Mouse (Mus musculus) layer of hippocampus, adult 2 months (tissue): ENCODE measurements at regions not wholly inside any gene's neighbourhood (a gene's known extent, or its start where the extent isn't known, plus 50 kb on each side); places are given as distances from the start of the nearest gene placed in this dataset.

Experiments used
- DNase-seq, 2 experiments: peaks; one replicate each; pipeline ENCODE4 v3.0.0; 2022; ENCODE audit warnings: low spot score in 2 of 2
- H3K27ac ChIP-seq: fragments of 200-600 bp; 2 replicates; pipeline ENCODE4 v1.8.1; 2022
- H3K4me3 ChIP-seq: fragments of 200-600 bp; 2 replicates; pipeline ENCODE4 v1.8.1; 2022; ENCODE audit warnings: mild to moderate bottlenecking
- CTCF ChIP-seq: fragments of 200-600 bp; conservative IDR thresholded peaks from 2 replicates; pipeline ENCODE4 v1.8.1; 2022; ENCODE audit warnings: antibody characterized with exemption, mild to moderate bottlenecking, moderate library complexity

GRCm38 (mm10) chr11:44179711-44180110, 220.2 kb upstream of the Il12b start:
- DNase-seq: no peak
- no peak overlapping the region for H3K4me3 ChIP-seq
- H3K27ac ChIP-seq: no peak overlapping the region
- no peak for TF ChIP-seq CTCF

GRCm38 (mm10) chr11:44183823-44184222, 216.0 kb upstream of the Il12b start:
- Histone ChIP-seq H3K4me3 (no peak overlapping the region), H3K27ac (no peak overlapping the region)
- no peak for DNase-seq
- no peak for TF ChIP-seq CTCF

GRCm38 (mm10) chr11:44185218-44185890, 214.5 kb upstream of the Il12b start:
- H3K4me3 ChIP-seq: no peak overlapping the region
- DNase-seq: peak in 1 of 2 experiments; percentile 10
- TF ChIP-seq CTCF: no peak
- H3K27ac ChIP-seq: no peak overlapping the region

- TF ChIP-seq CTCF: no peak
- Histone ChIP-seq H3K27ac (no peak overlapping the region), H3K4me3 (no peak overlapping the region)
- peak; percentile 39 to 42 for DNase-seq
These were observed 211.7 kb upstream of the Il12b start for GRCm38 (mm10) chr11:44188202-44188601.

GRCm38 (mm10) chr11:44193806-44194205, 206.1 kb upstream of the Il12b start:
- no peak for DNase-seq
- no peak overlapping the region for H3K4me3 ChIP-seq
- no peak overlapping the region for H3K27ac ChIP-seq
- no peak for TF ChIP-seq CTCF

DNA sequence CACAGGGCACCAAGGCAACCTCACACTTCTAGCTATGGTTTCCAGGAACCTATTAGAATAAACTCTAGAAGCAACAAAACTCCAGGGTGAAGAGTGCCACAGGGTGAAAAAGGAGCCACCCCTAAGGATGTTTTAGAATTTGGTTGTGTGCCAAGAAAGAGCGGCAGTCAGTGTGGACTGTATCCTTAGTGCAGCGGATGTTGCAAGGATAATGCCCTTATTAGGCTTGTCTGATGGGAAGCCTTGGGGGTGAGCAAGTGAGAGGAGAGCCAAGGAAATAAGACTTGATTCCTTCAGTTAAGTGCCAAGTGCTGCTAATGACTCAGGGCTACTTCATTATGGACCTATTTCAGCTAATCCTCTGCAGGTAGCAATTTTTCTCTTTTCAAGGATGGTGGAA, 197.1 kb upstream of the Il12b start:
- Histone ChIP-seq H3K4me3 (no peak overlapping the region), H3K27ac (no peak overlapping the region)
- no peak for DNase-seq
- no peak for TF ChIP-seq CTCF

GRCm38 (mm10) chr11:44204384-44204783, 195.5 kb upstream of the Il12b start:
- DNase-seq: no peak
- no peak for TF ChIP-seq CTCF
- Histone ChIP-seq H3K27ac (no peak overlapping the region), H3K4me3 (no peak overlapping the region)

GRCm38 (mm10) chr11:44206866-44207265, 193.0 kb upstream of the Il12b start:
- DNase-seq: no peak
- no peak overlapping the region for H3K27ac ChIP-seq
- no peak overlapping the region for H3K4me3 ChIP-seq
- TF ChIP-seq CTCF: no peak

- DNase-seq: peak; percentile 13 to 50
- TF ChIP-seq CTCF: peak; percentile 86
- Histone ChIP-seq H3K4me3 (no peak overlapping the region), H3K27ac (no peak overlapping the region)
These were observed 187.9 kb upstream of the Il12b start for GRCm38 (mm10) chr11:44211871-44212441.

- DNase-seq: no peak
- Histone ChIP-seq H3K4me3 (no peak overlapping the region), H3K27ac (no peak overlapping the region)
- no peak for TF ChIP-seq CTCF
These were observed 185.8 kb upstream of the Il12b start for GRCm38 (mm10) chr11:44214095-44214494.

DNA sequence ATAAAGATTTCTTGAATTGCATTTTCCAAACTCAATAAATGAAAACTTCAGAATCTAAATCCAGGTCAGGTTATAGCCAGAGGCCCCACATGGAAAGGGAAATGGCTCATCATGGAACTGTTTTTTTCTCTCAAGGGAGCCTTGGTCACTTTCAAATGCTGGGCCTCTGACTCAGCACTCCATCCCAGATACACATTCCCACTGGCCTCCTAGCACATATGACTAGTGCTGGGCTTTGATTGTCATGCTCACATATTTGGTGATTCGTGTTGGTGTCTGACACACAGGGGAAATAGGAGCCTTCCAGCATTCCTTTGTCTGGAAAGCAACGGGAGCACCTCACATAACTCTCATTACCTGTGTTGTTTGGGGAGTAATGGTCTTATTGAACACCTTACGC, 183.5 kb upstream of the Il12b start:
- no peak for TF ChIP-seq CTCF
- no peak overlapping the region for H3K4me3 ChIP-seq

GRCm38 (mm10) chr11:44219971-44220370, 179.9 kb upstream of the Il12b start:
- no peak for TF ChIP-seq CTCF
- H3K4me3 ChIP-seq: no peak overlapping the region
- no peak for DNase-seq
- no peak overlapping the region for H3K27ac ChIP-seq

More for the DNA sequence above, 183.5 kb upstream of the Il12b start:
- no peak for DNase-seq
- H3K27ac ChIP-seq: no peak overlapping the region

GRCm38 (mm10) chr11:44229996-44230395, 169.9 kb upstream of the Il12b start:
- peak; percentile 35 to 46 for DNase-seq
- no peak for TF ChIP-seq CTCF
- Histone ChIP-seq H3K27ac (no peak overlapping the region), H3K4me3 (no peak overlapping the region)

DNA sequence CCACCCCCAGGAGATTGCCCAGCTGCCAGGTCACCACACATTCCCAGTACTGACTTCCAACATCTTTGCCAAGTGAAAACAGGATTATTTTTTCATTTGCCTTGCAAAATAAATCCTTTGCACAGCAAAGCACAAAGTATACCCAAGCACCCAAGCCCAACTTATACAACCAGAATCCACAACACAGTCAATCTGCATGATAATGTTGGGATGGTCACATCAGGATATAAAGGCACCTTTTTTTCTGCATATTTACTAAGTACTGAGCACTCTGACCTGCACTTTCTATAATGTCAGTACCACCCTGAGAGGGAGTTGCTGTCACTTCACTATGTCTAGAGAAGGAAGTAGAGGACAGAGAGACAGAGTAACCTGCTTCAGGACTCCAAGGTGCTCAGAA, 164.4 kb upstream of the Il12b start:
- DNase-seq: no peak
- TF ChIP-seq CTCF: no peak
- H3K4me3 ChIP-seq: no peak overlapping the region
- no peak overlapping the region for H3K27ac ChIP-seq

DNA sequence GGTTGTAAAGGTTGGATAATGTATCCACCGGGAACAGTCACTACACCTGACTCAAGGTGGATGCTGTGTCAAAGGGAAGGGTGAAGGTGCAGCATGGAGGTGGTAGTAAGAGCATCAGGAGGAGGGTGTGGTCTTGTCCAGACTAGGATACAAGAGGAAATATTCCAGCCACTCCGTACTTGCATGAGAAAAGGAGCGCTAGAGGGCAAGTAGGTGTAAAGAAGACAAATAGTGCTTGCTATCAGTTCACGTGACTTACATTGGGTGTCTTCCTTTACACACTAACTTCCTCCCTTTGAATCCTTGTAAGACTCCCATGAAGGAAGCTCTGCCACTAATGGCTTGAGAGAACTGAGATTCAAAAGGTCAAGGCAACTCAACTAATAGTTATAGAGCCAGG, 161.8 kb upstream of the Il12b start:
- TF ChIP-seq CTCF: no peak
- Histone ChIP-seq H3K4me3 (no peak overlapping the region), H3K27ac (no peak overlapping the region)
- DNase-seq: no peak
